Mouse (Mus musculus) kidney, postnatal 0 days (tissue): ENCODE measurements around the gene Bcam. TPM values are rescaled to one million over a fixed set of nuclear protein-coding genes. Genes with fewer than 3 reads are reported as not detected.
A peak's percentile ranks its signal among the peaks of the same experiment; 100 is the strongest.

Source experiments
- ATAC-seq: fragments of 200-750 bp; cut with Nextera tagmentation; replicated peaks from 2 replicates; pipeline ENCODE4 v1.8.0; 2017; ENCODE audit warnings: low read depth, moderate number of reproducible peaks, moderate TSS enrichment, moderate library complexity; ENCODE audit not compliant: low FRiP score
- DNase-seq: peaks from one replicate; pipeline ENCODE4 v3.0.0-alpha.2; 2016; ENCODE audit warnings: low spot score
- H3K27ac ChIP-seq: fragments of 300-500 bp; sonication (generic); 2 replicates; pipeline ENCODE4 v1.5.1; 2014; ENCODE audit warnings: mild to moderate bottlenecking
- H3K27me3 ChIP-seq: fragments of 300-500 bp; sonication (generic); 2 replicates; pipeline ENCODE4 v1.6.1; 2014; ENCODE audit warnings: low read length, mixed read lengths; ENCODE audit not compliant: insufficient read depth
- H3K36me3 ChIP-seq: fragments of 300-500 bp; sonication (generic); 2 replicates; pipeline ENCODE4 v1.6.1; 2014; ENCODE audit warnings: low read length, mixed read lengths; ENCODE audit not compliant: insufficient read depth
- H3K4me1 ChIP-seq: fragments of 300-500 bp; sonication (generic); replicated peaks from 2 replicates; pipeline ENCODE4 v1.6.1; 2014; ENCODE audit warnings: antibody characterized with exemption, low read length, mixed read lengths; ENCODE audit not compliant: insufficient read depth
- H3K4me2 ChIP-seq: fragments of 300-500 bp; sonication (generic); 2 replicates; pipeline ENCODE4 v1.6.1; 2014; ENCODE audit warnings: mild to moderate bottlenecking, low read length, moderate library complexity, mixed read lengths
- H3K4me3 ChIP-seq: fragments of 300-500 bp; sonication (generic); replicated peaks from 2 replicates; pipeline ENCODE4 v1.5.1; 2014; ENCODE audit warnings: low read depth, low read length
- H3K9ac ChIP-seq: fragments of 300-500 bp; sonication (generic); 2 replicates; pipeline ENCODE4 v1.6.1; 2014; ENCODE audit warnings: low read depth, low read length
- H3K9me3 ChIP-seq: fragments of 300-500 bp; sonication (generic); replicated peaks from 2 replicates; pipeline ENCODE4 v1.6.1; 2016; ENCODE audit warnings: low read length, inconsistent platforms, mixed read lengths
- CTCF ChIP-seq: IDR thresholded peaks from 2 replicates; pipeline ENCODE4 v1.5.1; 2016; ENCODE audit warnings: antibody characterized with exemption, low read depth, mild to moderate bottlenecking, moderate library complexity
- WGBS: fragments of 180-500 bp; shearing (Covaris S2); extraction: QIAGEN DNeasy Blood & Tissue Kit; methylation state at CpG from one replicate; pipeline ENCODE4 v1.1.7; 2014; 5-methylcytosine and 5-hydroxymethylcytosine counted together
- polyA plus RNA-seq: library from polyadenylated mRNA; unstranded; fragments of >200 nt; fragmentation: Nextera tagmentation; extraction: Ambion mirVana; gene quantifications from 2 replicates; pipeline ENCODE4 v1.2.1, GENCODE M21; 2015

The Bcam gene
- polyA plus RNA-seq, 1 experiment from 2014 or later: 394 TPM

DNA sequence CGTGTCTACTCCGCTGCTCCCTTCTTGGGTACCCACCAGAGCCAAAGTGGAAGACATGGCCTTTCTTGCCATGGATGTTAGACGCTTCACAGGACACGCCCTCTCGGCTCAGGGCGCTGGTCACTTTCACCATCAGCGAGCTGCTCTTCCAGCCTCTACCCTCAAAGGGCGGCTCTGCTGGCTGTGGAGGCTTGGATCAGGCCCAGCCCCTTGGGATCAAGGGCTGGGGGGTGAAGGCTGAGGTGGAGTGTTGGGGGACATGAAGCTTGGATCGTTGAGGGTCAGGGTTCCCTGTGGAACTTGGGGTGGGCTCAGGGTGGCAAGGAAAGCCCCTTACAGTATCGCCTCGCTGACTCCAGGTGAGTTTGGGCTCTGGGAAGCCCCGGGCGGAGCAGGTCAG lies 12.2 kb downstream of the Bcam start:
- Histone ChIP-seq H3K9ac (no peak overlapping the region), H3K36me3 (peaks cover 27% of the 10 kb centered on the region), H3K4me3 (no peak overlapping the region), H3K4me2 (no peak overlapping the region), H3K9me3 (no peaks in the 10 kb centered on the region), H3K27me3 (no peaks in the 10 kb centered on the region), H3K27ac (no peak overlapping the region), H3K4me1 (no peaks in the 10 kb centered on the region)
- 92% methylated on average over 13 of the region's 13 CpGs for WGBS
- no peak for TF ChIP-seq CTCF
- no peak for ATAC-seq
- no peak for DNase-seq

DNA sequence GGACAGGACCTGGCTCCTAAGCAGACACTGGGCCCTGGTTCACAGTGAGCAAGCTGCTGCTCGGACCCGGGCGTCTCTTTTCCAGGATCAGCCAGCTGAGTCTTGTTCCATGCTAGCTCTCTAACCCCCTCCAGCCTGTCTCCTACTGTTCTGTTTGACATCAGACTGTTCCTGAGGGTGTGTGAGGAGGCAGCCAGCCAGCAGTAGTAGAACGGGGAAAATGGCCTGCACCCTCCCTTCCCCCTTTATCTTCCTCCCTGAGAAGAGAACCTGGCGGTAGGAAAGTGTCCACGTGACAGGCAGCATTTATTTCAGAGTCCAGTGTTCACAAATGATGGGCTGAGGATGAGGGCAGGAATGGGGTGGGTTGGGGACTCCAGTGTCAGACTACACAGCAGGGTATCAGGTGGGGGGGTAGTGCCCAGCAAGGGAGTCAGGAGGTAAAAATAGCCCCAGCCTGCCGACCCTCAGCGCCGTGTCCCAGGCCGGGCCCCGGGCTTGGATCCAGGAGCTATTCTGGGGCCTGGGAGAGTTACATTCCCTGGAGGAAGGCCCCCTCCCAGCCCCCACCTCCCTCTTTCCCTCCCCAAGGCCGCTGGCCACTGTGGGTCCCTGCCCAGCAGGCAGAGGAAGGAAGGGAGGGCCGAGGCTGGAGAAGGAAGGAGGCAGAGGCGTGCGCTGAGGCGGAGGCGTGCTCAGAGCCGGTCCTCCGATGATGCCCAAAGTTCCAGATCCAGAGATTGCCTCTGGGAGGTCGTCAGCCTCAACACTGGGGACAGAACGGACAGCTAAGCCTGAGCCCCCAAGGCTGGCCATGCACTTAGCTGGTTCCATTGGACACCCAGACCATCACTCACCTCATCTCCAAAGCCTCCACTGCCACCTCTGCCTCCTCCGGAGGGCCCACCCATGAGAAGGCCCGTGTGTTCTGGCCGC lies 14.7 kb downstream of the Bcam start:
- peak overlapping the region; percentile 35 for H3K4me2 ChIP-seq
- peak overlapping the region; percentile 83 for H3K27ac ChIP-seq
- H3K36me3 ChIP-seq: peaks cover 25% of the 10 kb centered on the region
- TF ChIP-seq CTCF: no peak
- H3K27me3 ChIP-seq: no peaks in the 10 kb centered on the region
- peak; percentile 71 for DNase-seq
- 41% methylated on average over 24 of the region's 24 CpGs for WGBS
- peak; percentile 37 for ATAC-seq
- no peak overlapping the region for H3K4me3 ChIP-seq
- H3K9ac ChIP-seq: peak overlapping the region; percentile 31; the same call in 1 of the 2 replicates
- no peaks in the 10 kb centered on the region for H3K9me3 ChIP-seq
- no peaks in the 10 kb centered on the region; the same call in 1 of the 2 replicates for H3K4me1 ChIP-seq

DNA sequence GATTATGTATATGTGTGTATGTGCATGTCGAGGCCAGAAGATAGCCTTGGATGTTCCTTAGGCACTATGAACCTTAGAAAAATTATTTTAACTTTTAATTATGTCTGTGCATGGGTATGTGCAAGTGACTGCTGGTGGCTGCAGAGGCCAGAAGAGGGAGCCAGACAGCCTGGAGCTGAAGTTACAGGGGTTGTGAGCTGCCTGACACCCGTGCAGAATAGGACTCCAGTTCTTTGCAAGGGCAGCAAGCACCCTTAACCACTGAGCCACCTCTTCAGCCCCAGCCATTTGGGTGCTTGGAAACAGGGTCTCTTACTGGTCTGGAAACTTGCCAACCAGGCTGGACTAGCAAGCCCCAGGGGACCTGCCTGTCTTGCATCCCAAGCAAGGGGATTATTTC lies 15.8 kb downstream of the Bcam start:
- Histone ChIP-seq H3K4me3 (no peak overlapping the region), H3K4me1 (peaks cover 4% of the 10 kb centered on the region; the same call in 1 of the 2 replicates), H3K27me3 (no peaks in the 10 kb centered on the region), H3K4me2 (no peak overlapping the region), H3K36me3 (peaks cover 22% of the 10 kb centered on the region), H3K9me3 (no peaks in the 10 kb centered on the region), H3K27ac (peak overlapping the region; percentile 83), H3K9ac (no peak overlapping the region)
- TF ChIP-seq CTCF: peak; percentile 53
- ATAC-seq (no peak), DNase-seq (no peak)
- WGBS: 89% methylated on average over 2 of the region's 2 CpGs

- TF ChIP-seq CTCF: no peak
- Histone ChIP-seq H3K9ac (no peak overlapping the region), H3K4me3 (no peak overlapping the region), H3K9me3 (no peaks in the 10 kb centered on the region), H3K27ac (peak overlapping the region; percentile 26), H3K4me1 (peaks cover 4% of the 10 kb centered on the region; the same call in 1 of the 2 replicates), H3K36me3 (peaks cover 13% of the 10 kb centered on the region), H3K27me3 (no peaks in the 10 kb centered on the region), H3K4me2 (no peak overlapping the region)
- ATAC-seq (no peak), DNase-seq (no peak)
- 60% methylated on average over 1 of the region's 1 CpGs for WGBS
Measured at GRCm38 (mm10) chr7:19754065-19754464, 16.8 kb downstream of the Bcam start.

DNA sequence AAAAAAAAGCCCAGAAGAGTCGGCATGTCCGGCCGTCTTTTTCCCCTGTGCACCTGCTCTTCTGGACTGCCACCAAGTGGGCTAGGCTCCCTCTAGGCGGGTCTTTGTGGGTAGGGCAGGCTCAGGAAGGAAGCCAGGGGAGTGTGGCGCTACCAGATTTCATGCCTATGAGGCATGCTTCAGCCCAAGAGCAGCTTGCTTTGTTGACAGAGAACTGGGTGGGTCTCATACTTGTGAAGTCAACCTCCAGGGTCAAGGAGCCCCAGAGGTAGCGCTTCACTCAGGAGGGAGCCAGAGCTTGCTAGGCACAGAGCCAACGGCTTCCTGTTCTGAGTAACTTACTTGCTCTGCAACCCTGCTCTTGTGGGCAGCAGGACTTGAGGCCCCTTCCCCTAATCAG lies 17.2 kb downstream of the Bcam start:
- Histone ChIP-seq H3K4me1 (peaks cover 4% of the 10 kb centered on the region; the same call in 1 of the 2 replicates), H3K4me2 (no peak overlapping the region), H3K27ac (peak overlapping the region; percentile 26), H3K36me3 (peaks cover 9% of the 10 kb centered on the region), H3K27me3 (no peaks in the 10 kb centered on the region), H3K9me3 (no peaks in the 10 kb centered on the region), H3K4me3 (no peak overlapping the region), H3K9ac (no peak overlapping the region)
- DNase-seq: no peak
- 59% methylated on average over 7 of the region's 7 CpGs for WGBS
- ATAC-seq: no peak
- no peak for TF ChIP-seq CTCF

DNA sequence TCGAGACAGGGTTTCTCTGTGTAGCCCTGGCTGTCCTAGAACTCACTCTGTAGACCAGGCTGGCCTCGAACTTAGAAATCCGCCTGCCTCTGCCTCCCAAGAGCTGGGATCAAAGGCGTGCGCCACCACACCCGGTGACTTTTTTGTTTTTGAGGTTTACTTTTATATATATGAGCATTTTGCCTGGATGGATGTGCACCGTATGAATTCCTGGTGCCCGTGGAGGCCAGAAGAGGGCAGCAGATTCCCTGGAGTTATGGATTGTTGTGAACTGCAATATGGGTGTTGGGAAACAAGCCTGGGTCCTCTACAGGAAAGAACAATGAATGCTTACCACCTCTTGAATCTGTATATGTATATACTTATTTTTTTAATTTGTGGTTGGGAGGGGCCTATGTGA lies 18.2 kb downstream of the Bcam start:
- DNase-seq (no peak), ATAC-seq (no peak)
- H3K4me1 ChIP-seq: peaks cover 10% of the 10 kb centered on the region
- TF ChIP-seq CTCF: peak; percentile 63
- no peak overlapping the region for H3K4me2 ChIP-seq
- H3K9me3 ChIP-seq: no peaks in the 10 kb centered on the region
- H3K9ac ChIP-seq: no peak overlapping the region
- H3K27ac ChIP-seq: no peak overlapping the region
- WGBS: 79% methylated on average over 8 of the region's 8 CpGs
- no peaks in the 10 kb centered on the region for H3K36me3 ChIP-seq
- no peaks in the 10 kb centered on the region for H3K27me3 ChIP-seq
- H3K4me3 ChIP-seq: no peak overlapping the region
